Mouse (Mus musculus) frontal cortex, adult 2 months (tissue): ENCODE data around the gene Pdgfc. TPM values are rescaled to one million over a fixed set of nuclear protein-coding genes. Genes with fewer than 3 reads are reported as not detected.

Experiments used
- DNase-seq, 2 experiments: peaks; one replicate each; pipeline ENCODE4 v3.0.0; 2022; ENCODE audit warnings: low spot score in 1 of 2; ENCODE audit errors: extremely low spot score in 1 of 2
- polyA plus RNA-seq: library from polyadenylated mRNA; depleted of rRNA; stranded (reverse); fragments of >200 nt; gene quantifications from 2 replicates; pipeline ENCODE4 v1.2.3, GENCODE M21; 2012; rRNA removed

The Pdgfc gene
- polyA plus RNA-seq, 1 experiment = 8.6 TPM

- no peak for DNase-seq
Measured at GRCm38 (mm10) chr3:81243591-81243990, 207.4 kb downstream of the Pdgfc start.

- no peak for DNase-seq
Measured at GRCm38 (mm10) chr3:81262801-81263200, 226.6 kb downstream of the Pdgfc start.

Other genes with a start within 250 kb of the Pdgfc start
- gene Gria2, start 233.6 kb upstream of the Pdgfc start, polyA plus RNA-seq = 232 and 299 TPM in 2 replicates
- 121 and 128 TPM in 2 replicates for gene Glrb, start 122.8 kb upstream of the Pdgfc start, polyA plus RNA-seq